Mouse (Mus musculus) urinary bladder, postnatal 36 days (tissue): ENCODE data around the gene Sez6.

Experiments
- DNase-seq, 2 experiments: peaks; one replicate each; pipeline ENCODE4 v3.0.0; 2022; ENCODE audit warnings: low spot score in 2 of 2, mixed read lengths in 1 of 2

The Sez6 gene

GRCm38 (mm10) chr11:77950125-77950685 lies 19.6 kb downstream of the Sez6 start:
- no peak for DNase-seq

GRCm38 (mm10) chr11:77950797-77951228 lies 20.2 kb downstream of the Sez6 start:
- DNase-seq: no peak

GRCm38 (mm10) chr11:77953671-77954070 lies 23.1 kb downstream of the Sez6 start:
- no peak for DNase-seq

GRCm38 (mm10) chr11:77956428-77956827 lies 25.8 kb downstream of the Sez6 start:
- DNase-seq: no peak

- no peak for DNase-seq
Observed at GRCm38 (mm10) chr11:77958268-77958667, 27.7 kb downstream of the Sez6 start.

GRCm38 (mm10) chr11:77958932-77959331 lies 28.3 kb downstream of the Sez6 start:
- no peak for DNase-seq

- no peak for DNase-seq
Observed at GRCm38 (mm10) chr11:77960199-77960598, 29.6 kb downstream of the Sez6 start.

GRCm38 (mm10) chr11:77960898-77961297 lies 30.3 kb downstream of the Sez6 start:
- no peak for DNase-seq

GRCm38 (mm10) chr11:77962946-77963345 lies 32.3 kb downstream of the Sez6 start:
- no peak for DNase-seq

GRCm38 (mm10) chr11:77964415-77965095 lies 34.0 kb downstream of the Sez6 start:
- DNase-seq: no peak

- no peak for DNase-seq
Observed at GRCm38 (mm10) chr11:77965101-77966036, 34.8 kb downstream of the Sez6 start.

- DNase-seq: no peak
Observed at GRCm38 (mm10) chr11:77966037-77966391, 35.4 kb downstream of the Sez6 start.

GRCm38 (mm10) chr11:77967114-77967513 lies 36.5 kb downstream of the Sez6 start:
- peak; percentile 56 to 65 for DNase-seq

- no peak for DNase-seq
Observed at GRCm38 (mm10) chr11:77968786-77969185, 38.2 kb downstream of the Sez6 start.

GRCm38 (mm10) chr11:77970718-77971117 lies 40.1 kb downstream of the Sez6 start:
- DNase-seq: no peak

GRCm38 (mm10) chr11:77973520-77973919 lies 42.9 kb downstream of the Sez6 start:
- DNase-seq: no peak

GRCm38 (mm10) chr11:77974325-77974724 lies 43.7 kb downstream of the Sez6 start:
- no peak for DNase-seq

GRCm38 (mm10) chr11:77975873-77976272 lies 45.3 kb downstream of the Sez6 start:
- DNase-seq: no peak

- no peak for DNase-seq
Observed at GRCm38 (mm10) chr11:77978161-77978560, 47.6 kb downstream of the Sez6 start.

- DNase-seq: no peak
Observed at GRCm38 (mm10) chr11:77979221-77979809, 48.7 kb downstream of the Sez6 start.

GRCm38 (mm10) chr11:77980281-77981204 lies 49.9 kb downstream of the Sez6 start:
- peak; percentile 30 to 32 for DNase-seq
